Mouse (Mus musculus) splenic B cell, adult 2 months (primary cell): ENCODE data around the gene Tpm1.

Experiments used
- DNase-seq: peaks from one replicate; pipeline ENCODE4 v3.0.0-alpha.2; 2011; ENCODE audit warnings: low read depth, low spot score
- H3K27me3 ChIP-seq: 2 replicates; pipeline ENCODE4 v1.6.1; 2012; ENCODE audit warnings: mild to moderate bottlenecking, low read length, moderate library complexity, mixed read lengths; ENCODE audit not compliant: control insufficient read depth, poor library complexity, insufficient read depth, severe bottlenecking
- H3K36me3 ChIP-seq: 2 replicates; pipeline ENCODE4 v1.6.1; 2012; ENCODE audit warnings: mild to moderate bottlenecking, low read length, moderate library complexity, mixed read lengths; ENCODE audit not compliant: control insufficient read depth, poor library complexity, insufficient read depth, severe bottlenecking

Tpm1 gene

DNA sequence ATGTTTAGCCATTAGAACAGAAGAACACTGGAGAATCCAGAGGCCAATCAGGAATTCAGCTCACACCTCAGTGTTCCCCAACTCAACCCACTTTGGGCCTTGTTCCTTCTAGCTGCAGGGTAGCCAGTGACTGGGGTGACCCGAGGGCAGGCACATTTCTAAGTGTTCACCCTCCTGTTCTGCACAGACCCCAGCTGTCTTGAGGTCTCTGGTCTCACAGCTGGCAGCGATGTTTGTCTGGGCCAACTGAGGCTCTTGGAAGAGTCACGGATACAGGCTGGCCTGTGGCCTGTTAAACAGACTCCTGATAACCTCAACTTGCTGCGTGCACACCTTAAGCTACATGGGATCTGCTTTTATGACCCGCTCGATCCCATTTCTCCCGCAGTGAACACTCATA, 23.1 kb downstream of the Tpm1 start:
- no peak for DNase-seq
- no peaks in the 10 kb centered on the region for H3K27me3 ChIP-seq
- H3K36me3 ChIP-seq = peaks cover 14% of the 10 kb centered on the region

DNA sequence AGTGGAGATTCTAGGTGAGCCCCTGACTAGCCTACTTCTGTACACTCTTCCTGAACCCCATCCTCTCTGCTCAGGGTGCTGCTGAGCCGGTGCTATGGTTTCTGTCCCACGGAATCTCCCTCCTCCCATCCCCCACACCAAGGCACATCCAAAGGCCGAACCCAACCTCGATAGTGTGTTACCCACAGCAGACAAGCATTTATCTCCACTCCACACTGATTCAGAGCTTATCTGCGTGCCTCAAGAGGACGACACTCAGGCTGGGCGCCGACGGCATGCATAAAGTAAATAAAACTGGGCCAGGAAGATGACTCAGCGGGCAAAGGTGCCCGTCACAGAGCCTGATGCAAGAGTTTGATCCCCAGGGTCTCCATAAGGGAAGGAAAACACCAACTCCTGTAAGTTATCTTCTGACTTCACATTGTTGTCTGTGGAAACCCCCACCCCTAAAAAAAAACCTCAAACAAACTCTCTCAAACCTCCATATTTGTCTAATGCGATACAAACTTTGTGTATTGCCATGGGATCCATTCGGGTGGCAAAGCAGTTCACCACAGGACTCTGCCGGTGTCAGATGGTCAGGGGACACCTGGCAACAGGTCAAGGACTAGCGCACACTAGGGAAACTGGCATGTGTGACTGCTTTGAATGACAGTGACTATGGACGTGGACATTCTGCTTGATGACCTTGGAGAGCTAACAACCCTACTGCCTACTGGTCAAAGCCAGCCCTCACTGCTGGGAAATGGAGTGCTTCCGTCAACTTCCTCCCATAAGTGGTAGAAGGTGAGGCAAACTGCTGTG, 24.1 kb downstream of the Tpm1 start:
- no peak for DNase-seq
- H3K36me3 ChIP-seq = peaks cover 13% of the 10 kb centered on the region
- no peaks in the 10 kb centered on the region for H3K27me3 ChIP-seq

DNA sequence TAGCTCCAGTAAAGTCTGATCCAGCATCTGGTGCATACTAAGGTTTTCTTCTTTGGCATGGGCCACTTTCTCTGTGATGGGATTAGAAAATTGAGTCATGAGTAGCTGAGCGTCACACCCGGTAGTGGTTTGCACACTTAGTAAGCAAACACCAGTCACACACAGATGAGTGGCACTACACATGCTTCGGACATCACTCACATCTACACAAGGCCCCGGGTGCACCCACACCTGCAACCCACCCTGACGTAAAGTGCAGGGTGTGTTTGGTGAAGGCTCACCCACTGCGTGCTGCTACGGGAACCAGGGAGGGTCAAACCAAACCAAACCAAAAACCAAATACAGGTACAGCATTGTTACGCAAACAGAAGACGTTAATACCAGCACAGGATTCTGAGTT, 25.8 kb downstream of the Tpm1 start:
- DNase-seq = no peak
- Histone ChIP-seq H3K36me3 (peaks cover 9% of the 10 kb centered on the region), H3K27me3 (no peaks in the 10 kb centered on the region)

DNA sequence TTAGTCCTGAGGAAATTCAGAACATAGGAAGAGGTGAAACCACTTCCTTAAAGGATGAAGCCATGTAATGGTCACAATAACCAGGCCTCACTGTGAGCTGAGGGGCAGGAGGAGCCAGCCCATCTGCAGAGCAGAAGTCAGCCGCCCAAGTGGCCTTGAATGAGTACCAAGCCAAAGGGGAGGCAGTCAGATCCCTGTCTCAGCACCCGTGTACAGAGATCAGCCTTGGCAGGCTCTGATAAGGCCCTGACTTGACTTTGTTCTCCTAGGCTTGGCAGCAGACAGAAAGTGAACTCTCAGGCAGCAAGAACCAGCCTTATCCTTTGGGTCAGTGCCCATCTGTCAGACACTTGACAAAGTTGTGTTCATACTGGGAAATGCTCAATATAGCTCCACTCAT, 29.1 kb downstream of the Tpm1 start:
- H3K36me3 ChIP-seq = peaks cover 4% of the 10 kb centered on the region
- DNase-seq = no peak

DNA sequence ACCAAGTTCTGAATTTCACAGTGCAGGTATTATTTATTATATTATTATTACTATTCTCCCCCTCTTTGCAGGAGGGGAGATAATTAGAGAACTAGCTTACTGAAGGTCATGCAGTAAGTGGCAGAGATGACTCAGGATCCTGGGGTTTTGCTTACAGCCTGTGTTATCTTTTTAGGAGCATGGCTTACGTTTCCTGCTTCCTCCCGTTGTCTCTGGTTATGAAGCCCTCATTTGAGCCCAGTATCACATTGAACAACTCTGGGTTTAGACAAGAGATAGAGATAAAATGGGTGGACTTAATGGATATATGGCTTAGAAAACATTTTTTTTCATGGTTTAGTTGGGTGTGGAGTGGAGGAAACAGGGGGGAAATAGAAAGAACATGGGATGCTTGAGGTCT, 35.7 kb downstream of the Tpm1 start:
- Histone ChIP-seq H3K36me3 (no peaks in the 10 kb centered on the region), H3K27me3 (no peaks in the 10 kb centered on the region)
- DNase-seq = no peak

More for the DNA sequence above, 29.1 kb downstream of the Tpm1 start:
- H3K27me3 ChIP-seq = no peaks in the 10 kb centered on the region

DNA sequence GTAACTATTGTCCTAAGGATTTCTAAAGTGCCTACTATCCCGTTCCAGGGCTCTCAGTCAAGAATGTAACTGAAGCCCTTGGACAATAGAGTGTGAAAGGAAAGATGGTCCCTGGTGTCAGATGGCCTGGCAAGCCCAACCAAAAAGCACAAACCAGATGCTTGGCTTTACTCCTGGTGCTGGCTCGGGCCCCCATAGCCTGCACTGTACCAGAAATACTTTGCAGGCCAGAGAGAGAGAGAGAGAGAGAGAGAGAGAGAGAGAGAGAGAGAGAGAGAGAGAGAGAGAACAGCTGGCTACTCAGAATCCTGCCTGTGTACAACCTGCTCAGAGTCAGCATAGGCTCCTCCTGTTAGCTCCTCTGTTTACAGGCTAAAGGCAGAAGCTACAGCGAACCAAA, 36.7 kb downstream of the Tpm1 start:
- no peaks in the 10 kb centered on the region for H3K27me3 ChIP-seq
- H3K36me3 ChIP-seq = no peaks in the 10 kb centered on the region
- no peak for DNase-seq

DNA sequence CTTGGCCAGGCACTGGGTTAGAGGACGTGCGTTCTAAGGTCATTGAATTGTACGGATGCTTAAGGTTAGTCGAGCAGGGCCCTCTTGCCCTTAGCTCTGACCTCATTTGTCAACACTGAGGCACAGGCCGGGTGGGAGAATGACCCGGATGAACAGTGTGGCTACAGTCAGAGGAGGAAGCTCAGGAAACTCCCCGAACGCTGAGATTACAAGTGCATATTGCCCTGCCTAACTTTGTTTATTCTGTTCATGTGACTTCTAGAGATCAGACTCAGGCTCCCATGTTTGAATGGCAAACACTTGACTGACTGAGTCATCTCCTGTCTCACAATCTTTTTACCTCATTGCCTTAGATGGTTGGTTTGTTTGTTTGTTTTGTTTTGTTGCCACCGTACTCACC, 37.7 kb downstream of the Tpm1 start:
- no peak for DNase-seq

GRCm38 (mm10) chr9:67008781-67009180, 40.4 kb downstream of the Tpm1 start:
- Histone ChIP-seq H3K27me3 (no peaks in the 10 kb centered on the region), H3K36me3 (no peaks in the 10 kb centered on the region)
- no peak for DNase-seq

More for the DNA sequence above, 37.7 kb downstream of the Tpm1 start:
- Histone ChIP-seq H3K36me3 (no peaks in the 10 kb centered on the region), H3K27me3 (no peaks in the 10 kb centered on the region)

- H3K36me3 ChIP-seq = no peaks in the 10 kb centered on the region
- DNase-seq = no peak
- H3K27me3 ChIP-seq = no peaks in the 10 kb centered on the region
These were observed 42.8 kb downstream of the Tpm1 start for GRCm38 (mm10) chr9:67006376-67006775.

GRCm38 (mm10) chr9:67005161-67005742, 44.0 kb downstream of the Tpm1 start:
- Histone ChIP-seq H3K27me3 (no peaks in the 10 kb centered on the region), H3K36me3 (no peaks in the 10 kb centered on the region)
- no peak for DNase-seq

- H3K36me3 ChIP-seq = no peaks in the 10 kb centered on the region
- no peaks in the 10 kb centered on the region for H3K27me3 ChIP-seq
- no peak for DNase-seq
These were observed 45.5 kb downstream of the Tpm1 start for GRCm38 (mm10) chr9:67003656-67004055.

DNA sequence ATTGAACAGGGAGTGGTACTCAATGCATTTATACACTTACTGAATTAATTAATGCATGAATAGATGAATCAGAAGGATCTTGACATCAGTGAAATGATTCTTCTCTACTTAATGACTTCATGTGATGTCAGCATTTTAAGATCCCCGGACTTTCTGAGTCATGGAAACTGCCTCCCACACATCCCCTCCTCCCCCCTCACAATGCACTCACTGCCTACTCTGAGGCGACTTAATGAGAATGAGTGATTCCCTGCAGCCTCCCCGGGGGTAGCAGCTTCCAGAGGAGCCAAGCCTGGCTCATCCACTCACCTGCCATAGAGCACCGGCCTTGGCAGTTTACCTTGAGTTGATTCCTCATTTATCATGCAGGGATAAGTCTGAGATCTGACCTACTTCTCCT, 46.0 kb downstream of the Tpm1 start:
- Histone ChIP-seq H3K36me3 (no peaks in the 10 kb centered on the region), H3K27me3 (no peaks in the 10 kb centered on the region)
- DNase-seq = no peak

DNA sequence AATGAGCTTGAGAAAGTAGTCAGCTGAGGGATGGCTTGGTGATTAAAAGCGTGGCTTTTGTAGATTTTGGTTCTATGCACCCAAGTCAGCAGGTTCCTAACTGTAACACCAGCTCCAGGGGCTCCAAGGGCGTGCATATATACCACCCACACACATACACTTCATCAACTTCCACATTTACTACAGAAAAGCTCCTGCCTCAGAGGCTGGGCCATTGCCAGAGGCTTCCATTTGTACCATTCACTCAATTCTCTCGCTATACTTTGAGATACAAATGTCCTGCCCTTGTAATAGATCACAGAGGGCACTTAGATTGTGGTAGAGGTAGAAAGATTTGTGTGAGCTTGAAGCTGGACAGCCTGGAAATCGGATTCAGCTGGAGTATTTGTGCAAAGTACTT, 47.7 kb downstream of the Tpm1 start:
- Histone ChIP-seq H3K27me3 (no peaks in the 10 kb centered on the region), H3K36me3 (no peaks in the 10 kb centered on the region)
- no peak for DNase-seq

- Histone ChIP-seq H3K27me3 (no peaks in the 10 kb centered on the region), H3K36me3 (no peaks in the 10 kb centered on the region)
- peak; percentile 91 for DNase-seq
These were observed 48.2 kb downstream of the Tpm1 start for GRCm38 (mm10) chr9:67001050-67001449.

- no peak for DNase-seq
- Histone ChIP-seq H3K36me3 (no peaks in the 10 kb centered on the region), H3K27me3 (no peaks in the 10 kb centered on the region)
These were observed 49.5 kb downstream of the Tpm1 start for GRCm38 (mm10) chr9:66999698-67000097.
